ENCODE assay signal across 23 mouse cellular contexts in genomic region chr13:109426058-109426457, GRCm38 (mm10).
DNase-seq lines count a peak whose midpoint lies in the region; ATAC-seq lines count a peak whose summit lies in the region.
"Had no signal": no experiment of that assay in that cellular context is flagged by ENCODE, and none has a peak within 500 bp of the region (broad histone marks: within the 10 kb centered on the region; RNA-seq: fewer than 3 reads in every experiment).

No protein-coding gene starts in this region.

- intact Hi-C loops in left cerebral cortex, postnatal 25 days (cut with DNase I) = no loop called here

- no peak overlapping the region for H3K27ac ChIP-seq in heart, embryonic 10.5 days
- no peak overlapping the region for H3K27ac ChIP-seq in kidney, embryonic 15.5 days
- H3K27ac ChIP-seq in kidney, embryonic 14.5 days (ENCODE audit: low read depth, low read length) = no peak overlapping the region
- H3K27ac ChIP-seq: embryonic facial prominence, embryonic 15.5 days; hindbrain, embryonic 15.5 days; neural tube, embryonic 13.5 days had no signal

- H3K9me3 ChIP-seq in heart, embryonic 10.5 days = no peaks in the 10 kb centered on the region
- peaks cover 8% of the 10 kb centered on the region; the same call in 1 of the 2 replicates for H3K9me3 ChIP-seq in kidney, embryonic 15.5 days (replicated peaks)
- H3K9me3 ChIP-seq in kidney, embryonic 14.5 days (ENCODE audit: control insufficient read depth, low read length) = no peaks in the 10 kb centered on the region
- H3K9me3 ChIP-seq: embryonic facial prominence, embryonic 15.5 days; hindbrain, embryonic 15.5 days; neural tube, embryonic 13.5 days had no signal

- WGBS in heart, embryonic 10.5 days = 54% methylated on average over 5 of the region's 5 CpGs
- 79% methylated on average over 5 of the region's 5 CpGs for WGBS in kidney, embryonic 15.5 days
- 89% methylated on average over 5 of the region's 5 CpGs for WGBS in kidney, embryonic 14.5 days

- H3K4me2 ChIP-seq in kidney, embryonic 15.5 days = peak overlapping the region; percentile 45; the same call in 1 of the 2 replicates
- H3K4me2 ChIP-seq in kidney, embryonic 14.5 days (replicated peaks; ENCODE audit: low read depth, low read length) = no peak overlapping the region
- H3K4me2 ChIP-seq: embryonic facial prominence, embryonic 15.5 days; heart, embryonic 11.5 days; hindbrain, embryonic 15.5 days; neural tube, embryonic 13.5 days had no signal

- no peaks in the 10 kb centered on the region for H3K27me3 ChIP-seq in heart, embryonic 10.5 days (ENCODE audit: insufficient read depth, poor library complexity, severe bottlenecking)
- no peaks in the 10 kb centered on the region for H3K27me3 ChIP-seq in kidney, embryonic 15.5 days
- no peaks in the 10 kb centered on the region for H3K27me3 ChIP-seq in kidney, embryonic 14.5 days (ENCODE audit: control insufficient read depth, insufficient read depth, low read length)
- H3K27me3 ChIP-seq: embryonic facial prominence, embryonic 15.5 days; hindbrain, embryonic 15.5 days; neural tube, embryonic 13.5 days had no signal

- ATAC-seq in kidney, embryonic 15.5 days (replicated peaks; ENCODE audit: low FRiP score) = 0 out of 2 replicates have a peak, but pooled peaks have one; percentile 17
- no peak for ATAC-seq in kidney, embryonic 14.5 days (ENCODE audit: low FRiP score, low TSS enrichment)
- ATAC-seq: forebrain, embryonic 14.5 days; intestine, embryonic 16.5 days; midbrain, embryonic 16.5 days had no signal

- H3K4me1 ChIP-seq in heart, embryonic 10.5 days = peaks cover 14% of the 10 kb centered on the region
- H3K4me1 ChIP-seq in kidney, embryonic 15.5 days = peaks cover 17% of the 10 kb centered on the region; the same call in 1 of the 2 replicates
- no peaks in the 10 kb centered on the region for H3K4me1 ChIP-seq in kidney, embryonic 14.5 days (ENCODE audit: control insufficient read depth, insufficient read depth, low read length)
- H3K4me1 ChIP-seq: embryonic facial prominence, embryonic 15.5 days; hindbrain, embryonic 15.5 days; neural tube, embryonic 13.5 days had no signal

- no peaks in the 10 kb centered on the region for H3K36me3 ChIP-seq in heart, embryonic 10.5 days
- H3K36me3 ChIP-seq in kidney, embryonic 15.5 days = no peaks in the 10 kb centered on the region
- no peaks in the 10 kb centered on the region for H3K36me3 ChIP-seq in kidney, embryonic 14.5 days (ENCODE audit: control insufficient read depth, insufficient read depth, low read length)
- H3K36me3 ChIP-seq: embryonic facial prominence, embryonic 15.5 days; hindbrain, embryonic 15.5 days; neural tube, embryonic 13.5 days had no signal

- no peak overlapping the region for H3K4me3 ChIP-seq in heart, embryonic 10.5 days
- H3K4me3 ChIP-seq in kidney, embryonic 15.5 days (replicated peaks) = no peak overlapping the region
- no peak overlapping the region for H3K4me3 ChIP-seq in kidney, embryonic 14.5 days (ENCODE audit: low read length)
- H3K4me3 ChIP-seq: embryonic facial prominence, embryonic 15.5 days; hindbrain, embryonic 15.5 days; myocyte; neural tube, embryonic 13.5 days had no signal

- no peak overlapping the region for H3K9ac ChIP-seq in kidney, embryonic 15.5 days
- no peak overlapping the region for H3K9ac ChIP-seq in kidney, embryonic 14.5 days (ENCODE audit: low read depth, low read length)
- H3K9ac ChIP-seq: embryonic facial prominence, embryonic 15.5 days; hindbrain, embryonic 15.5 days; neural tube, embryonic 13.5 days had no signal

- DNase-seq in heart, adult 11 months = peak; percentile 48
- no peak for DNase-seq in heart, embryonic 10.5 days (ENCODE audit: low spot score)
- DNase-seq in left cerebral cortex, postnatal 25 days (ENCODE audit: low spot score in 2 of 2) = peak; percentile 11 to 74
- DNase-seq in left cerebral cortex, adult 18-20 months (ENCODE audit: low spot score in 2 of 2) = no peak
- peak; percentile 65 for DNase-seq in brain, adult 2 months (ENCODE audit: low read depth, low spot score)
- DNase-seq: adrenal gland, postnatal 36 days; cerebellum, adult 11 months; cerebellum, adult 9-11 months; gastrocnemius, postnatal 25 days; heart, postnatal 4 days; lung, postnatal 4 days; retina, postnatal 1 day; spleen, adult 18-20 months had no signal

Comparison
In these comparisons a context has a peak if more than half of its experiments do, and no peak if none do; other contexts are left out.
1. DNase-seq: peak in heart, adult 11 months (single experiment), left cerebral cortex, postnatal 25 days (2 of 2) and brain, adult 2 months (single experiment); none in heart, embryonic 10.5 days (single experiment) and left cerebral cortex, adult 18-20 months (0 of 2).